Mouse (Mus musculus) forebrain, embryonic 10.5 days (tissue): ENCODE results near the gene Ndc1. TPM values are rescaled to one million over a fixed set of nuclear protein-coding genes. Genes with fewer than 3 reads are reported as not detected.
A peak's percentile ranks its signal among the peaks of the same experiment; 100 is the strongest.

ENCODE experiments used
- DNase-seq: peaks from one replicate; pipeline ENCODE4 v3.0.0-alpha.2; 2017; ENCODE audit warnings: low spot score; ENCODE audit errors: extremely low spot score
- H3K27ac ChIP-seq: fragments of 300-500 bp; sonication (generic); 2 replicates; pipeline ENCODE4 v1.5.1; 2016; ENCODE audit warnings: mild to moderate bottlenecking
- H3K27me3 ChIP-seq: fragments of 300-500 bp; sonication (generic); 2 replicates; pipeline ENCODE4 v1.6.1; 2016; ENCODE audit warnings: mild to moderate bottlenecking; ENCODE audit not compliant: poor library complexity, severe bottlenecking
- H3K36me3 ChIP-seq: fragments of 300-500 bp; sonication (generic); replicated peaks from 2 replicates; pipeline ENCODE4 v1.6.1; 2016; ENCODE audit warnings: mild to moderate bottlenecking, moderate library complexity
- H3K4me1 ChIP-seq: fragments of 300-500 bp; sonication (generic); 2 replicates; pipeline ENCODE4 v1.6.1; 2016
- H3K4me3 ChIP-seq: fragments of 300-500 bp; sonication (generic); 2 replicates; pipeline ENCODE4 v1.5.1; 2016; ENCODE audit warnings: mild to moderate bottlenecking, moderate library complexity
- H3K9me3 ChIP-seq: fragments of 300-500 bp; sonication (generic); 2 replicates; pipeline ENCODE4 v1.6.1; 2016; ENCODE audit warnings: mild to moderate bottlenecking, moderate library complexity
- WGBS: fragments of 180-500 bp; shearing (Covaris S2); methylation state at CpG from one replicate; pipeline ENCODE4 v1.1.7; 2016; 5-methylcytosine and 5-hydroxymethylcytosine counted together
- polyA plus RNA-seq: library from polyadenylated mRNA; unstranded; fragments of >200 nt; fragmentation: Nextera tagmentation; extraction: Ambion mirVana; gene quantifications from 2 replicates; pipeline ENCODE4 v1.2.1, GENCODE M21; 2016

The Ndc1 gene
- polyA plus RNA-seq, 1 experiment from 2014 or later, result 55.3 TPM

- no peaks in the 10 kb centered on the region for H3K36me3 ChIP-seq
- peaks cover 22% of the 10 kb centered on the region for H3K4me1 ChIP-seq
- H3K4me3 ChIP-seq, result peak overlapping the region; percentile 74
- WGBS, result 7% methylated on average over 15 of the region's 15 CpGs
- DNase-seq, result no peak
- peak overlapping the region; percentile 66 for H3K27ac ChIP-seq
- peaks cover 71% of the 10 kb centered on the region for H3K27me3 ChIP-seq
- H3K9me3 ChIP-seq, result no peaks in the 10 kb centered on the region
Measured at GRCm38 (mm10) chr4:107433998-107434355, 66.4 kb downstream of the Ndc1 start.

- Histone ChIP-seq H3K27me3 (peaks cover 77% of the 10 kb centered on the region), H3K9me3 (no peaks in the 10 kb centered on the region), H3K4me1 (peaks cover 26% of the 10 kb centered on the region), H3K36me3 (no peaks in the 10 kb centered on the region), H3K27ac (peak within 1 kb of the TSS; percentile 66), H3K4me3 (peak within 1 kb of the TSS; percentile 74)
- 1% methylated on average over 105 of the region's 112 CpGs for WGBS
- peak; percentile 64 for DNase-seq
Measured at GRCm38 (mm10) chr4:107434356-107435237, 67.0 kb downstream of the Ndc1 start, which contains the start of gene Glis1. TSS of gene Glis1 (plus strand) at chr4:107434591.

- Histone ChIP-seq H3K27me3 (peaks cover 85% of the 10 kb centered on the region), H3K36me3 (no peaks in the 10 kb centered on the region), H3K4me3 (peak overlapping the region; percentile 74), H3K27ac (peak overlapping the region; percentile 66; the same call in 1 of the 2 replicates), H3K9me3 (no peaks in the 10 kb centered on the region), H3K4me1 (peaks cover 31% of the 10 kb centered on the region)
- peak; percentile 38 for DNase-seq
- 1% methylated on average over 47 of the region's 47 CpGs for WGBS
Measured at GRCm38 (mm10) chr4:107435238-107435946, 67.8 kb downstream of the Ndc1 start.

GRCm38 (mm10) chr4:107436476-107436875 lies 68.9 kb downstream of the Ndc1 start:
- H3K27me3 ChIP-seq, result peaks cover 96% of the 10 kb centered on the region
- WGBS, result 87% methylated on average over 7 of the region's 7 CpGs
- no peaks in the 10 kb centered on the region for H3K36me3 ChIP-seq
- H3K4me3 ChIP-seq, result no peak overlapping the region
- peaks cover 40% of the 10 kb centered on the region for H3K4me1 ChIP-seq
- no peaks in the 10 kb centered on the region for H3K9me3 ChIP-seq
- H3K27ac ChIP-seq, result no peak overlapping the region
- no peak for DNase-seq

- peaks cover 62% of the 10 kb centered on the region for H3K4me1 ChIP-seq
- H3K27me3 ChIP-seq, result peaks cover 100% of the 10 kb centered on the region
- H3K27ac ChIP-seq, result no peak overlapping the region
- no peaks in the 10 kb centered on the region for H3K36me3 ChIP-seq
- no peak overlapping the region for H3K4me3 ChIP-seq
- H3K9me3 ChIP-seq, result no peaks in the 10 kb centered on the region
- WGBS, result 91% methylated on average over 8 of the region's 8 CpGs
- no peak for DNase-seq
Measured at GRCm38 (mm10) chr4:107438741-107439140, 71.2 kb downstream of the Ndc1 start.

GRCm38 (mm10) chr4:107440306-107440705 lies 72.7 kb downstream of the Ndc1 start:
- WGBS, result 19% methylated on average over 13 of the region's 13 CpGs
- no peak for DNase-seq
- Histone ChIP-seq H3K4me1 (peaks cover 53% of the 10 kb centered on the region), H3K9me3 (peaks cover 3% of the 10 kb centered on the region; the same call in 1 of the 2 replicates), H3K27me3 (peaks cover 100% of the 10 kb centered on the region), H3K36me3 (no peaks in the 10 kb centered on the region), H3K27ac (peak overlapping the region; percentile 56; the same call in 1 of the 2 replicates), H3K4me3 (peak overlapping the region; percentile 31; the same call in 1 of the 2 replicates)

- H3K27me3 ChIP-seq, result peaks cover 90% of the 10 kb centered on the region
- 71% methylated on average over 11 of the region's 11 CpGs for WGBS
- H3K9me3 ChIP-seq, result peaks cover 3% of the 10 kb centered on the region; the same call in 1 of the 2 replicates
- H3K27ac ChIP-seq, result no peak overlapping the region
- no peak for DNase-seq
- H3K36me3 ChIP-seq, result no peaks in the 10 kb centered on the region
- H3K4me3 ChIP-seq, result no peak overlapping the region
- H3K4me1 ChIP-seq, result peaks cover 58% of the 10 kb centered on the region
Measured at GRCm38 (mm10) chr4:107442288-107442687, 74.7 kb downstream of the Ndc1 start.

- no peak for DNase-seq
- peaks cover 3% of the 10 kb centered on the region; the same call in 1 of the 2 replicates for H3K9me3 ChIP-seq
- H3K36me3 ChIP-seq, result no peaks in the 10 kb centered on the region
- 38% methylated on average over 16 of the region's 16 CpGs for WGBS
- H3K27me3 ChIP-seq, result peaks cover 83% of the 10 kb centered on the region
- H3K27ac ChIP-seq, result peak overlapping the region; percentile 48; the same call in 1 of the 2 replicates
- peak overlapping the region; percentile 18; the same call in 1 of the 2 replicates for H3K4me3 ChIP-seq
- H3K4me1 ChIP-seq, result peaks cover 58% of the 10 kb centered on the region
Measured at GRCm38 (mm10) chr4:107442891-107443483, 75.4 kb downstream of the Ndc1 start.

GRCm38 (mm10) chr4:107443621-107444020 lies 76.0 kb downstream of the Ndc1 start:
- 52% methylated on average over 11 of the region's 11 CpGs for WGBS
- no peak for DNase-seq

GRCm38 (mm10) chr4:107448481-107448880 lies 80.9 kb downstream of the Ndc1 start:
- Histone ChIP-seq H3K27me3 (peaks cover 33% of the 10 kb centered on the region), H3K4me3 (no peak overlapping the region), H3K4me1 (peaks cover 37% of the 10 kb centered on the region), H3K9me3 (peaks cover 3% of the 10 kb centered on the region; the same call in 1 of the 2 replicates), H3K27ac (no peak overlapping the region), H3K36me3 (no peaks in the 10 kb centered on the region)
- 88% methylated on average over 6 of the region's 6 CpGs for WGBS
- DNase-seq, result no peak

More at GRCm38 (mm10) chr4:107443621-107444020, 76.0 kb downstream of the Ndc1 start:
- H3K4me1 ChIP-seq, result peaks cover 58% of the 10 kb centered on the region
- peak overlapping the region; percentile 18; the same call in 1 of the 2 replicates for H3K4me3 ChIP-seq
- no peaks in the 10 kb centered on the region for H3K36me3 ChIP-seq
- peaks cover 77% of the 10 kb centered on the region for H3K27me3 ChIP-seq
- peak overlapping the region; percentile 48; the same call in 1 of the 2 replicates for H3K27ac ChIP-seq
- peaks cover 3% of the 10 kb centered on the region; the same call in 1 of the 2 replicates for H3K9me3 ChIP-seq

GRCm38 (mm10) chr4:107449519-107449918 lies 81.9 kb downstream of the Ndc1 start:
- Histone ChIP-seq H3K9me3 (peaks cover 3% of the 10 kb centered on the region; the same call in 1 of the 2 replicates), H3K27me3 (peaks cover 22% of the 10 kb centered on the region), H3K4me3 (no peak overlapping the region), H3K4me1 (peaks cover 32% of the 10 kb centered on the region), H3K36me3 (no peaks in the 10 kb centered on the region), H3K27ac (no peak overlapping the region)
- WGBS, result 88% methylated on average over 13 of the region's 13 CpGs
- no peak for DNase-seq
